ENCODE assay signal across 9 mouse cellular contexts in the genomic region with DNA sequence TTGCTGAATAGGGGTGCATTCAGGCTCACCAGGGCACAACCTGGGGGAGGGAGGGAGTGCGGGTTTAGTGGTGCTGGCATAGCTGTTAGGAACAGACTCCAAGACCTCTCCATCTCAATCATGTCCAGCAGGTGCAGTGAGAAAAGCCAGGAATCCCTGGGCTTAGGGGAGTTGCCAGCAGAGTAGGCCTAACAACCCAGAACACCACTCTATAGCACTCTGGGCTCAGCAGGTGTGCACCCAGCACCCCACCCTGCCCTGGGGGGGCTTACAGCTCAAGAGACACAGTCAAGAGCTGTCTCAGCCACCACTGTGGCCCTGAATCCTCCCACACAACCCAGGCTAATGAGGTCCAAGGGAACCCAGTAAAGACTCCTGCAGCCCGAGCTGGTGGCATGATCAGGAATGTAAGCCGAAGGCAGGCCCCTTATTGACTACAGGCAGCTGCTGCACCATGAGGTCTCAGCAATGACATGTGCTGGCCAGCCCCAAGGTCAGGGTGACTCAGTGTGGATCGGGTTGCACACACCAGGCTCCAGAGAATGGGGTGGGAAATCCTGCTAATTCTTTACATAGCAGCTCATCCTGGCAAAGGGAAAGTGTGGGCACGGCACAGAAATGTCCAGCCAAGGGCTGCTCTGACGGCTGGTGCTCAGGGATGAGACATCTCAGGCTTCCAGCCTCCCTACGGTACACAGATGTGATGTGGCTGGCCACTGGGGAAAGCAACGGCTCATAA. TPM values are rescaled to one million over a fixed set of nuclear protein-coding genes. Genes with fewer than 3 reads are reported as not detected.
DNase-seq lines count a peak whose midpoint lies in the region; ATAC-seq lines count a peak whose summit lies in the region.
"Had no signal": no experiment of that assay in that cellular context is flagged by ENCODE, and none has a peak within 500 bp of the region (broad histone marks: within the 10 kb centered on the region; RNA-seq: fewer than 3 reads in every experiment).

No protein-coding gene starts in this region.

- 65% methylated on average over 8 of the region's 8 CpGs for WGBS in forebrain, embryonic 10.5 days
- 73% methylated on average over 8 of the region's 8 CpGs for WGBS in forebrain, embryonic 12.5 days
- 31% methylated on average over 8 of the region's 8 CpGs for WGBS in heart, embryonic 15.5 days
- 60% methylated on average over 8 of the region's 8 CpGs for WGBS in midbrain, embryonic 16.5 days

- H3K4me3 ChIP-seq in forebrain, embryonic 10.5 days: no peak overlapping the region
- H3K4me3 ChIP-seq in forebrain, embryonic 12.5 days (replicated peaks): no peak overlapping the region
- H3K4me3 ChIP-seq in heart, embryonic 15.5 days: no peak overlapping the region
- peak overlapping the region; percentile 7; the same call in 1 of the 2 replicates for H3K4me3 ChIP-seq in midbrain, embryonic 16.5 days (ENCODE audit: low read depth, low read length)

- no peak for DNase-seq in forebrain, embryonic 10.5 days (ENCODE audit: extremely low spot score, low spot score)
- peak; percentile 55 for DNase-seq in ovary, postnatal 36 days (ENCODE audit: low spot score)
- DNase-seq in ovary, postnatal 10 days (ENCODE audit: low spot score): no peak

- H3K36me3 ChIP-seq in forebrain, embryonic 10.5 days (replicated peaks): 0 out of 2 replicates have a peak, but pooled peaks cover 2% of the 10 kb centered on the region
- no peaks in the 10 kb centered on the region for H3K36me3 ChIP-seq in forebrain, embryonic 12.5 days (replicated peaks)
- H3K36me3 ChIP-seq in heart, embryonic 15.5 days: no peaks in the 10 kb centered on the region
- H3K36me3 ChIP-seq in midbrain, embryonic 16.5 days (ENCODE audit: control insufficient read depth, insufficient read depth, low read length): no peaks in the 10 kb centered on the region

- H3K9ac ChIP-seq in forebrain, embryonic 12.5 days: no peak overlapping the region
- peak overlapping the region; percentile 38 for H3K9ac ChIP-seq in heart, embryonic 15.5 days
- H3K9ac ChIP-seq in midbrain, embryonic 16.5 days (ENCODE audit: low read depth, low read length): peak overlapping the region; percentile 38; the same call in 1 of the 2 replicates

- peak overlapping the region; percentile 4; the same call in 1 of the 2 replicates for H3K27ac ChIP-seq in forebrain, embryonic 10.5 days
- no peak overlapping the region for H3K27ac ChIP-seq in forebrain, embryonic 12.5 days
- H3K27ac ChIP-seq in heart, embryonic 15.5 days: peak overlapping the region; percentile 73
- no peak overlapping the region for H3K27ac ChIP-seq in midbrain, embryonic 16.5 days (ENCODE audit: low read length)

- H3K9me3 ChIP-seq in forebrain, embryonic 10.5 days: no peaks in the 10 kb centered on the region
- no peaks in the 10 kb centered on the region for H3K9me3 ChIP-seq in forebrain, embryonic 12.5 days
- no peaks in the 10 kb centered on the region for H3K9me3 ChIP-seq in heart, embryonic 15.5 days (replicated peaks)
- H3K9me3 ChIP-seq in midbrain, embryonic 16.5 days (replicated peaks; ENCODE audit: control insufficient read depth, low read length, poor library complexity, severe bottlenecking): no peaks in the 10 kb centered on the region

- H3K4me1 ChIP-seq in forebrain, embryonic 10.5 days: peaks cover 88% of the 10 kb centered on the region
- peaks cover 66% of the 10 kb centered on the region for H3K4me1 ChIP-seq in forebrain, embryonic 12.5 days
- H3K4me1 ChIP-seq in heart, embryonic 15.5 days (replicated peaks): peaks cover 66% of the 10 kb centered on the region
- H3K4me1 ChIP-seq in midbrain, embryonic 16.5 days (ENCODE audit: control insufficient read depth, insufficient read depth, low read length): peaks cover 37% of the 10 kb centered on the region

- no peaks in the 10 kb centered on the region for H3K27me3 ChIP-seq in forebrain, embryonic 10.5 days (ENCODE audit: poor library complexity, severe bottlenecking)
- no peaks in the 10 kb centered on the region for H3K27me3 ChIP-seq in forebrain, embryonic 12.5 days
- H3K27me3 ChIP-seq in heart, embryonic 15.5 days: no peaks in the 10 kb centered on the region
- H3K27me3 ChIP-seq in midbrain, embryonic 16.5 days (ENCODE audit: control insufficient read depth, insufficient read depth, low read depth, low read length): no peaks in the 10 kb centered on the region

- no peak for ATAC-seq in forebrain, embryonic 12.5 days (ENCODE audit: low FRiP score)
- 0 out of 2 replicates have a peak, but pooled peaks have one; percentile 28 for ATAC-seq in heart, embryonic 15.5 days (replicated peaks; ENCODE audit: insufficient number of reproducible peaks, insufficient read depth, low FRiP score, low read depth)
- no peak for ATAC-seq in midbrain, embryonic 16.5 days
- no peak for ATAC-seq in inflammation-experienced regulatory T-cells, adult 6 months
- ATAC-seq in granulocyte monocyte progenitor cell, adult 5-6 weeks (replicated peaks; ENCODE audit: poor library complexity, severe bottlenecking): no peak

- H3K4me2 ChIP-seq in forebrain, embryonic 12.5 days: no peak overlapping the region
- no peak overlapping the region for H3K4me2 ChIP-seq in heart, embryonic 15.5 days
- H3K4me2 ChIP-seq in midbrain, embryonic 16.5 days (ENCODE audit: low read length): no peak overlapping the region

RNA-seq across cellular contexts. Expression of a gene that starts 5.8 kb away (rescaled TPM):
- 27.4 and 30.5 TPM in 2 replicates for polyA plus RNA-seq in forebrain, embryonic 10.5 days (2016; fragmentation: Nextera tagmentation; extraction: Ambion mirVana)
- polyA plus RNA-seq in forebrain, embryonic 12.5 days (2016; fragmentation: Nextera tagmentation; extraction: Ambion mirVana): 34.7 and 37.6 TPM in 2 replicates
- 12.0 and 17.4 TPM in 2 replicates for polyA plus RNA-seq in heart, embryonic 15.5 days (2015; fragmentation: Nextera tagmentation; extraction: Ambion mirVana)
- 48.9 and 50.8 TPM in 2 replicates for polyA plus RNA-seq in midbrain, embryonic 16.5 days (2015; fragmentation: Nextera tagmentation; extraction: Ambion mirVana)
- polyA plus RNA-seq in inflammation-experienced regulatory T-cells, adult 6 months (2017; shearing (Covaris generic)): 1 to 10 TPM; 2.5 to 4.4 (median 2.6) TPM
- 63.5 and 63.6 TPM in 2 replicates for total RNA-seq in granulocyte monocyte progenitor cell, adult 5-6 weeks (2014; fragmentation: Nextera tagmentation)
- total RNA-seq in granulocyte monocyte progenitor cell, adult 5-6 weeks (2017): 22.8 and 29.4 TPM in 2 replicates

RNA-seq across cellular contexts. Expression of a gene that starts 43.0 kb away (rescaled TPM):
- not detected in 2 replicates for polyA plus RNA-seq in forebrain, embryonic 10.5 days (2016; fragmentation: Nextera tagmentation; extraction: Ambion mirVana)
- 0.31 TPM in 1 of 2 replicates, not detected in the other for polyA plus RNA-seq in forebrain, embryonic 12.5 days (2016; fragmentation: Nextera tagmentation; extraction: Ambion mirVana)
- polyA plus RNA-seq in heart, embryonic 15.5 days (2015; fragmentation: Nextera tagmentation; extraction: Ambion mirVana): not detected in 2 replicates
- polyA plus RNA-seq in midbrain, embryonic 16.5 days (2015; fragmentation: Nextera tagmentation; extraction: Ambion mirVana): 0.55 and 0.60 TPM in 2 replicates
- not detected for polyA plus RNA-seq in inflammation-experienced regulatory T-cells, adult 6 months (2017; shearing (Covaris generic))
- total RNA-seq in granulocyte monocyte progenitor cell, adult 5-6 weeks (2014; fragmentation: Nextera tagmentation): not detected in 2 replicates
- total RNA-seq in granulocyte monocyte progenitor cell, adult 5-6 weeks (2017): not detected in 2 replicates
- total RNA-seq: gastrocnemius, adult 8-10 months had no signal

RNA-seq across cellular contexts. Expression of a gene that starts 47.9 kb away (rescaled TPM):
- polyA plus RNA-seq in forebrain, embryonic 10.5 days (2016; fragmentation: Nextera tagmentation; extraction: Ambion mirVana): 44.1 and 56.4 TPM in 2 replicates
- polyA plus RNA-seq in forebrain, embryonic 12.5 days (2016; fragmentation: Nextera tagmentation; extraction: Ambion mirVana): 49.1 and 65.9 TPM in 2 replicates
- polyA plus RNA-seq in heart, embryonic 15.5 days (2015; fragmentation: Nextera tagmentation; extraction: Ambion mirVana): 25.3 and 29.2 TPM in 2 replicates
- polyA plus RNA-seq in midbrain, embryonic 16.5 days (2015; fragmentation: Nextera tagmentation; extraction: Ambion mirVana): 54.7 and 55.7 TPM in 2 replicates
- polyA plus RNA-seq in inflammation-experienced regulatory T-cells, adult 6 months (2017; shearing (Covaris generic)): 10 to 100 TPM; 35.0 to 37.5 (median 36.2) TPM
- total RNA-seq in granulocyte monocyte progenitor cell, adult 5-6 weeks (2014; fragmentation: Nextera tagmentation): 12.9 and 16.4 TPM in 2 replicates
- 19.3 and 31.1 TPM in 2 replicates for total RNA-seq in granulocyte monocyte progenitor cell, adult 5-6 weeks (2017)

Comparison
In these comparisons a context has a peak if more than half of its experiments do, and no peak if none do; other contexts are left out.
1. H3K27ac ChIP-seq: peak in forebrain, embryonic 10.5 days (single experiment) and heart, embryonic 15.5 days (single experiment); none in forebrain, embryonic 12.5 days (single experiment) and midbrain, embryonic 16.5 days (single experiment).